Mouse (Mus musculus) forebrain, embryonic 11.5 days (tissue): ENCODE measurements around the gene Car10. TPM values are rescaled to one million over a fixed set of nuclear protein-coding genes. Genes with fewer than 3 reads are reported as not detected.

Experiments
- ATAC-seq: fragments of 200-750 bp; cut with Nextera tagmentation; replicated peaks from 2 replicates; pipeline ENCODE4 v1.8.0; 2017; ENCODE audit warnings: moderate TSS enrichment; ENCODE audit not compliant: low FRiP score
- DNase-seq: peaks from one replicate; pipeline ENCODE4 v3.0.0-alpha.2; 2017; ENCODE audit warnings: low spot score
- H3K27ac ChIP-seq: fragments of 300-500 bp; sonication (generic); 2 replicates; pipeline ENCODE4 v1.5.1; 2014; ENCODE audit warnings: low read depth, low read length
- H3K27me3 ChIP-seq: fragments of 300-500 bp; sonication (generic); 2 replicates; pipeline ENCODE4 v1.6.1; 2014; ENCODE audit warnings: mild to moderate bottlenecking, low read length, mixed read lengths; ENCODE audit not compliant: control insufficient read depth, insufficient read depth
- H3K36me3 ChIP-seq: fragments of 300-500 bp; sonication (generic); 2 replicates; pipeline ENCODE4 v1.6.1; 2014; ENCODE audit warnings: mild to moderate bottlenecking, low read length, moderate library complexity, mixed read lengths; ENCODE audit not compliant: control insufficient read depth, insufficient read depth
- H3K4me1 ChIP-seq: fragments of 300-500 bp; sonication (generic); replicated peaks from 2 replicates; pipeline ENCODE4 v1.6.1; 2014; ENCODE audit warnings: low read length, mixed read lengths; ENCODE audit not compliant: control insufficient read depth, insufficient read depth
- H3K4me2 ChIP-seq: fragments of 300-500 bp; sonication (generic); 2 replicates; pipeline ENCODE4 v1.6.1; 2014; ENCODE audit warnings: low read depth, mild to moderate bottlenecking, low read length, moderate library complexity, mixed read lengths; ENCODE audit not compliant: severe bottlenecking
- H3K4me3 ChIP-seq: fragments of 300-500 bp; sonication (generic); 2 replicates; pipeline ENCODE4 v1.5.1; 2014; ENCODE audit warnings: low read depth, low read length
- H3K9ac ChIP-seq: fragments of 300-500 bp; sonication (generic); 2 replicates; pipeline ENCODE4 v1.6.1; 2014; ENCODE audit warnings: low read length
- H3K9me3 ChIP-seq: fragments of 300-500 bp; sonication (generic); 2 replicates; pipeline ENCODE4 v1.6.1; 2016; ENCODE audit warnings: low read length, mixed read lengths; ENCODE audit not compliant: control insufficient read depth
- WGBS: fragments of 180-500 bp; shearing (Covaris S2); extraction: QIAGEN DNeasy Blood & Tissue Kit; methylation state at CpG from one replicate; pipeline ENCODE4 v1.1.7; 2014; 5-methylcytosine and 5-hydroxymethylcytosine counted together
- polyA plus RNA-seq: library from polyadenylated mRNA; unstranded; fragments of >200 nt; fragmentation: Nextera tagmentation; extraction: Ambion mirVana; gene quantifications from 2 replicates; pipeline ENCODE4 v1.2.1, GENCODE M21; 2014

Gene Car10
- polyA plus RNA-seq, 1 experiment from 2014 or later = 1.3 TPM

- ATAC-seq = no peak
- no peak for DNase-seq
- no peak overlapping the region for H3K9ac ChIP-seq
- H3K4me2 ChIP-seq = no peak overlapping the region
- no peak overlapping the region for H3K4me3 ChIP-seq
- no peak overlapping the region for H3K27ac ChIP-seq
- no peaks in the 10 kb centered on the region for H3K9me3 ChIP-seq
- no peaks in the 10 kb centered on the region for H3K4me1 ChIP-seq
- WGBS = 73% methylated on average over 6 of the region's 6 CpGs
- no peaks in the 10 kb centered on the region for H3K36me3 ChIP-seq
- H3K27me3 ChIP-seq = no peaks in the 10 kb centered on the region
These were observed 176.1 kb downstream of the Car10 start for GRCm38 (mm10) chr11:93273906-93274305.

DNA sequence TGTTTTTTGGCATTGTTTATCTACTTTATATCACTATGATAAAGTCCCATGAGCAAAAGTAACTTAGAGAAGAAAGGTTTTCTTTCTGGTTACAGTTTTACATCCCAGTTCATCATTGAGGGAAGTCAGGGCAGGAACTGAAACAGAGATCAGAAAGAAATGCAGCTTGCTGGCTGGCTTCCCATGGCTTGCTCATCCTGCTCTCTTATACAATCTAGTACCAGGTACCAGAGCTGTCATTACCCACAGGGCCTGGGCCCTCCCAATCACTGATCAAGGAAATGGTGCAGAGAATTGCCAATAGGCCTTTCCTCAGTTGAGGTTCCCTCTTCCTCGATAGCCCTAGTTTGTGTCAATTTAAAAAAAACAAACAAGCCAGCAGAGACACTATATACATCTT, 195.8 kb downstream of the Car10 start:
- no peaks in the 10 kb centered on the region for H3K9me3 ChIP-seq
- no peak overlapping the region for H3K4me3 ChIP-seq
- H3K27ac ChIP-seq = no peak overlapping the region
- H3K4me2 ChIP-seq = no peak overlapping the region
- H3K27me3 ChIP-seq = no peaks in the 10 kb centered on the region
- 93% methylated on average over 1 of the region's 1 CpGs for WGBS
- no peaks in the 10 kb centered on the region for H3K36me3 ChIP-seq
- DNase-seq (no peak), ATAC-seq (no peak)
- H3K4me1 ChIP-seq = no peaks in the 10 kb centered on the region
- no peak overlapping the region for H3K9ac ChIP-seq

- no peak for ATAC-seq
These were observed 212.2 kb downstream of the Car10 start for GRCm38 (mm10) chr11:93309981-93310380.

DNA sequence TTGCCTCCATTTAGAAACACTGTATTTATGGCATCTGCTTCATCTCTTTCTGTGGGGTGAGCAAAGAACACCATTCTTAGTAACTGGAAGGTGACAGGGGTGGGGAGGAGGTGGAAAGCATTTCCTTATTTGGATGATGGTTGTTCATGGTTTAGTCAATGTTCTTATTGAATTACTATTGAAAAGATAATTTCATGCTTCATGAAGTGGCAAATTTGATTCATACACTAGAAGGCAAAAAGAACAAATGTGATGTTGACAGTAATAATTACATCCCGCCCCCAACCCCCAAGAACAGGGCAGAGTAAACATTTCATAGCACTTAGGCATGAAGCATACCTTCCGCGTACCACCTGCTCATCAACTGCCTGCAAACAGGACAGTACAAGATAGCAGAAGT, 239.9 kb downstream of the Car10 start:
- Histone ChIP-seq H3K9me3 (no peaks in the 10 kb centered on the region), H3K9ac (no peak overlapping the region), H3K27me3 (no peaks in the 10 kb centered on the region), H3K4me1 (no peaks in the 10 kb centered on the region), H3K27ac (no peak overlapping the region), H3K4me3 (no peak overlapping the region), H3K4me2 (no peak overlapping the region), H3K36me3 (no peaks in the 10 kb centered on the region)
- WGBS = 73% methylated on average over 3 of the region's 3 CpGs
- DNase-seq = no peak
- ATAC-seq = no peak

More at GRCm38 (mm10) chr11:93309981-93310380, 212.2 kb downstream of the Car10 start:
- Histone ChIP-seq H3K9ac (no peak overlapping the region), H3K27ac (no peak overlapping the region), H3K36me3 (no peaks in the 10 kb centered on the region), H3K4me1 (no peaks in the 10 kb centered on the region), H3K4me2 (no peak overlapping the region), H3K27me3 (no peaks in the 10 kb centered on the region), H3K4me3 (no peak overlapping the region), H3K9me3 (no peaks in the 10 kb centered on the region)
- no peak for DNase-seq
- WGBS = 96% methylated on average over 1 of the region's 1 CpGs

DNA sequence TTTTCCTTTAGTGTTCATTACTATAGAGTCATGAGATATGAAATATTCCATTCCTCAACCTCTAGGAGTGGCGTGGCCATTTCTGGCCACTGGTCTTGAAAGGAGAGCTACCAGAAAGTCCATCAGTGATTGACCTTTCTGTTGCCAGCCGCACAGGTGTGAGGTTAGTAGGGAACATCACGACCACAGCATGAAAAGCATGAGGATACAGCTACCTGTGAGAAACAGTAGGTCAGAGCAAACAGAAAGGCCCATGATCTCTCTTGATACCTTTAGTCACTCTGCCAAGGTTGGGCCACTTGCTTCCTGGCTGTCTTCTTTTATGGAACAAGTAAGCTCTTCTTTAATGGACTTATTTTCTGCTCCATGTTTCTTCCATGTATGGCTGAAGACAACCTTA, 246.1 kb downstream of the Car10 start:
- no peak overlapping the region for H3K9ac ChIP-seq
- H3K36me3 ChIP-seq = no peaks in the 10 kb centered on the region
- no peaks in the 10 kb centered on the region for H3K9me3 ChIP-seq
- no peaks in the 10 kb centered on the region for H3K4me1 ChIP-seq
- ATAC-seq = no peak
- WGBS = 89% methylated on average over 3 of the region's 3 CpGs
- no peak overlapping the region for H3K4me3 ChIP-seq
- no peaks in the 10 kb centered on the region for H3K27me3 ChIP-seq
- H3K4me2 ChIP-seq = no peak overlapping the region
- no peak for DNase-seq
- no peak overlapping the region for H3K27ac ChIP-seq

GRCm38 (mm10) chr11:93344869-93345268, 247.0 kb downstream of the Car10 start:
- DNase-seq = no peak
- Histone ChIP-seq H3K4me3 (no peak overlapping the region), H3K27me3 (no peaks in the 10 kb centered on the region), H3K27ac (no peak overlapping the region), H3K4me2 (no peak overlapping the region), H3K4me1 (no peaks in the 10 kb centered on the region), H3K9me3 (no peaks in the 10 kb centered on the region), H3K36me3 (no peaks in the 10 kb centered on the region), H3K9ac (no peak overlapping the region)
- 74% methylated on average over 3 of the region's 3 CpGs for WGBS
- no peak for ATAC-seq

DNA sequence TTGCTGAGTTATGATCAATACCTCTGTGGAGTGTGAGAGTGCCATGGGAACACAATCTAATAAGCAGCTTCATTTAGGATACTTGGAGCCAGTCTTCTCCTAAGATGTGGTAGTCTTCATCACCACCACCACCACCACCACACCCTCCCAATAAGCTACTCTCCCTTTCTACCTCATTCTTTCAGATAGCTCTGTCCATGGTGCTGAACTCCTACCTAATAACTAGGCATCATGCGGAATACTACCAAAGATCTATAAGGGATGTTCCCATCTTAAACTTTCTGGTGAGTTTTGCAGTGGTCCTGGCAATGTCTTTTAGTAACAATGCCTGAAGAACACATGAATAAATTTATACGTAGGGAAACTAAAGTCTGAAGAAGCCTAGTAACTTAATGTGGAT, 263.7 kb downstream of the Car10 start:
- H3K27me3 ChIP-seq = no peaks in the 10 kb centered on the region
- no peak overlapping the region for H3K4me3 ChIP-seq
- no peak overlapping the region for H3K4me2 ChIP-seq
- H3K36me3 ChIP-seq = no peaks in the 10 kb centered on the region
- 63% methylated on average over 2 of the region's 2 CpGs for WGBS
- no peak for ATAC-seq
- H3K9me3 ChIP-seq = no peaks in the 10 kb centered on the region
- no peak for DNase-seq
- no peaks in the 10 kb centered on the region for H3K4me1 ChIP-seq
- H3K9ac ChIP-seq = no peak overlapping the region
- H3K27ac ChIP-seq = no peak overlapping the region

GRCm38 (mm10) chr11:93364171-93364570, 266.3 kb downstream of the Car10 start:
- Histone ChIP-seq H3K27ac (no peak overlapping the region), H3K36me3 (no peaks in the 10 kb centered on the region), H3K4me3 (no peak overlapping the region), H3K4me2 (no peak overlapping the region), H3K9me3 (no peaks in the 10 kb centered on the region), H3K9ac (no peak overlapping the region), H3K4me1 (no peaks in the 10 kb centered on the region), H3K27me3 (no peaks in the 10 kb centered on the region)
- ATAC-seq = no peak
- no peak for DNase-seq

DNA sequence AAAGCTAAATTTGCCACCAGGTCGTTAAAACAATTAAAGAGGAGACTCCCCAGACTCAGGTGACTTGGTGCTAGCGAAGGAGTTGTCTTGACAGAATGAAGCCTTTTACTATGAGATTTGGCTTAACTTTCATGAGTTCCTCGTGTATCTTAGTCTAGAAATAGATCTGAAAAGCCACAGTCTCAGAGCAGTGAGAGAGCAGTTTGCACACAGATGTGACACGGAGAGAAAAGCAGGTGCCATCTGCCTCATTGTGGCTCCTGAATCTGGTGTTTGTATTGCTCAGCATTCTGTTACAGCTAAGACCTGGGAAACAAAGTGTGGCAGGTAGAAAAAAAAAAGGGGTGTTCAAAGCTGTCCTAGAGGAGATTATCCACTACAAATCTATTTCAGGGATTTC, 269.4 kb downstream of the Car10 start:
- Histone ChIP-seq H3K27ac (no peak overlapping the region), H3K36me3 (no peaks in the 10 kb centered on the region), H3K4me1 (no peaks in the 10 kb centered on the region), H3K9ac (no peak overlapping the region), H3K27me3 (no peaks in the 10 kb centered on the region), H3K4me3 (no peak overlapping the region), H3K4me2 (no peak overlapping the region), H3K9me3 (no peaks in the 10 kb centered on the region)
- no peak for DNase-seq
- WGBS = 27% methylated on average over 4 of the region's 4 CpGs
- ATAC-seq = no peak
